Mouse (Mus musculus): Measurements from ENCODE around the gene Pde8b. TPM values are rescaled to one million over a fixed set of nuclear protein-coding genes. Genes with fewer than 3 reads are reported as not detected.
A peak's percentile ranks its signal among the peaks of the same experiment; 100 is the strongest.

Pde8b gene
- total RNA-seq, 2 experiments from 2014 or later, result 77.0 to 158 TPM

DNA sequence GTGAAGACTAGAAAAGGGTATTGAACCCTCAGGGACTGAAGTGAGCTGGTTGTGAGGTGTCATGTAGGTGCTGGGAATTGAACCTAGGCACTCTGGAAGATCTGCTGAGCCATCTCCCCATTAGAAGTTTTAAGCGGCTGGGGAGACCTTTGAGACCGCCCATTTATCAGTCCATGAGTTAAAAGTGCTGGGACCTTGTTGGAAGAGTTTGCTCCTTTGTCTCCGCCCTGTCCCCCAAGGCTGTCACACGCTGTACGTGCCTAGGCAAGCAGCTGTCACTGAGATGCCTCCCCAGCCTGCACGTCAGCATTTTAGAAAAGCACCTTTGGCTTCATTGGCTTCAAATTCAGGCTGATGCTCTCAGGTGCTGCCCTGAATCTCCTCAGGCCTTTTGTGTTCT, 229.9 kb downstream of the Pde8b start:
- no peak for DNase-seq

DNA sequence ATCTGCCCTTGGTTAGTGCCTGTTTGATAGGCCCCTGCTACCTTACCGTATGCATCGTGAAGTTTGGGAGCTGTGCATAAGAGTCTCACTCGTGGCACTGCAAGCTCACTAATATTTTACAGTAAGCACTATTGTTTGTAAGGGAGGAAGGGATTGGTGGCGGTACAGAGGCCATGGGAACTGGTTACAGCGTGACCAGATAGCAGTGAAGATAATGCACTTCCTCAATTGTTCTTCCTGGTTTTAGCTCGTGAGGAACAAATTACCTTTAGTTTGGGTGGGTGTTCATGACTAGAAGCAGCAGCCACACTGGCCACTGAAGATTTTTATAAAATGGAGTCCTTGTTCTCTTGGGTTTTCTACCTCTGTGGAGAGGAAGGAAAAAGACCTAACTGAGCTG, 230.8 kb downstream of the Pde8b start:
- DNase-seq, result no peak

DNA sequence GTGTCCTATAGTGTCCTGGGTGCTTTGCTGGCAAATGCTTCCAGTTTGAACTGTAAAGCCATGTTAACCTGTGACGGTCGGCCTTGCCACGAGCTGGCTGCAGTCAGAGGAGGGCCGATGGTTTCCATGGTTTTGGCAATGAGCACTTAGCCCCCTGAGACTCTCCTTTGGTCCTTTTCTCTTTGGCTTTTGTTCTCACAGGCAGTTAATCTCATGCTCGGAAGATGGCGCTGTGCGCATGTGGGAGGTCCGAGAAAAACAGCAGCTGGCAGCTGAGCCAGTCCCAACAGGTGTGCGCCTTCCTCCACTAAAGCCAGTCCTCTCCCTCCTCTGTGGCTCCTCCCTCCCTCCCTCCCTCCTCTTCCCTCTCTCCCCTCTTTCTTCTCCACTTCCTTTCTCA, 232.2 kb downstream of the Pde8b start:
- DNase-seq, result peak; percentile 63 to 65

DNA sequence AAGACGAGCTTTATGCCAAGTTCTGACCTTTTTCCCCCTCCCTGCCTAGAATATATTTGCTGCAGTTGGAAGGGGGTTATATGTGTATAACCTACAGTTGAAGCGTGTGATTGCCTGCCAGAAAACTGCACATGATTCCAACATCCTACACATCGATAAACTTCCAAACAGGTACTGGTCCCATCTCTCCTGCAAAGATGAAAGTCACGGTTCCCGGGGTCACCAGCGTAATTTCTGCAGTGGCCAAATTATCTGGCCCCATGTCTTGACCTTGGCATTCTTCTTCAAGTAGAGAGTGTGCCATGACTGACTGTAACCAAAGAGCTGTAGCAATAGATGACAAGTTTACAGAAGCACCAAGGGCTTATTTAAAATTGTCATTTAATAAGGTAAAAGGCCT, 232.9 kb downstream of the Pde8b start:
- no peak for DNase-seq

GRCm38 (mm10) chr13:95011546-95012257, 238.4 kb downstream of the Pde8b start:
- DNase-seq, result no peak

- no peak for DNase-seq
These were observed 240.9 kb downstream of the Pde8b start for GRCm38 (mm10) chr13:95009261-95009660.

GRCm38 (mm10) chr13:95007281-95007680, 242.9 kb downstream of the Pde8b start:
- no peak for DNase-seq

DNA sequence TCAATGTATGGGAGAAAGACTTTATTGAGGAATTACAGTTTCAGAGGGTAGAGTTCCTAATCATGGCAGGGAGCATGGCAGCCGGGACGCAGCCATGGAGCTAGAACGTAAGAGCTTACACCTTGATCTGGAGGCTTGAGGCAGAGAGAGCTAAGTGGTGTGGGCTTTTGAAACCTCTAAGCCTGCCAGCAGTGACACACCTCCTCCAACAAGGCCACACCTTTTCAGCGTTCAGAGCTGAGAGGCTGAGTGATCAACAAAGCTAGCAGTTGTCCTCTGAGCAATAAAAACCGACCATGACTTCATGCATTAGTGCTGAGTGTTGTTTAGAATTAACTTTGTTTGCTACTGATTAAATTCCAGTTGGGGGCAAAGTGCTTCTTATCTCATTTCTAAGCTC, 259.6 kb downstream of the Pde8b start:
- no peak for DNase-seq

DNA sequence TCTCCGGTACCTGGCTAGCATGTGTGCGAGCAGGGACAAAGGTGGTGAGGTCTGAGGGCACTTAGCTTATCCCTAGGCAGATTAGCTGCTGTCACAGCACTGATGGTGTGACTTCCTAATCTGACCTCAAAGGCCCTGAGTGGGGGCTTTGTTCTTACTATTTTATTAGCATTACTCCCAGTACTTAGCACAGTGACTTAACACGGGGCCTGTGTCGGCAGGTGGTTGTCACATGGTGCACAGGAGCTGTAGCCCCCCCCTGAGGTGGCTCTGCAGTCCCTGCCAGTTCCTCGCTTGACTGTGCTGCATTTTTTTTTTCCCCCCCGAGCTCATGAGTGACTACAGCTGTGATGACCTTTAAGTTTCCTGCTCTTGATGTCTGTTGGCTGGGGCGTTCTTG, 271.1 kb downstream of the Pde8b start:
- DNase-seq, result peak in 1 of 2 experiments; percentile 8

GRCm38 (mm10) chr13:94976219-94977186, 273.6 kb downstream of the Pde8b start, which contains the start of gene Wdr41:
TSS of gene Wdr41 (plus strand) at chr13:94976344.
- peak; percentile 92 to 95 for DNase-seq

DNA sequence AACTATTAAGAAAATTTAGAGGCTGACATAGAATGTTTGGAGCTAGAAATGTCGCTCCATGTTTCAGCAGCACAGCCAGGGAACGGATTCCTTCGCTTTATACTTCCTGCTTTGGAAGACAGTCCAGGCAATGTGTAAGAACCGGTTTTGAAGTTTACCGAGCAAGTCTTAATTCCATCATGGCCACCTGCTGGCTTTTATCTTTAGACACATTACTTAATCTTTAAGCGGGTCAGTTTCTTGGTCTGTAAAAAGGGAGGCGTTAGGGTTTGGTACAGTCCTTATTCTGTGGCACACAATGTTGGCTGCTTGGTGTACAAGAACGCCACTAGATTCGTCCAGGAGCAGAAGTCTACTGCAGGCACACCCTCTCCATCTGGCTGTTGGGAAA, 274.3 kb downstream of the Pde8b start:
- DNase-seq, result no peak

Other genes with a start within 250 kb of the Pde8b start
- gene Zbed3, start 73.3 kb upstream of the Pde8b start, total RNA-seq (2021), result 10 to 100 TPM; 24.8 to 31.0 TPM
- 10 to 100 TPM; 34.4 to 35.9 TPM for gene Aggf1, start 125.0 kb upstream of the Pde8b start, total RNA-seq (2021)
- under 1 TPM in 1 of 2 experiments, not detected in 1; 0.40 TPM for gene Crhbp, start 194.6 kb upstream of the Pde8b start, total RNA-seq (2021)
- not detected for gene S100z, start 228.4 kb upstream of the Pde8b start, total RNA-seq (2021)